Mouse (Mus musculus) hindbrain, embryonic 11.5 days (tissue): ENCODE data around the gene Atg5. TPM values are rescaled to one million over a fixed set of nuclear protein-coding genes. Genes with fewer than 3 reads are reported as not detected.

Experiments
- ATAC-seq: fragments of 200-750 bp; cut with Nextera tagmentation; 2 replicates; pipeline ENCODE4 v1.8.0; 2017; ENCODE audit warnings: mild to moderate bottlenecking, moderate TSS enrichment, moderate library complexity; ENCODE audit not compliant: low FRiP score
- DNase-seq: peaks from one replicate; pipeline ENCODE4 v3.0.0-alpha.2; 2015; ENCODE audit warnings: low spot score
- H3K27ac ChIP-seq: fragments of 300-500 bp; sonication (generic); 2 replicates; pipeline ENCODE4 v1.5.1; 2014; ENCODE audit warnings: mild to moderate bottlenecking, low read depth, low read length
- H3K27me3 ChIP-seq: fragments of 300-500 bp; sonication (generic); 2 replicates; pipeline ENCODE4 v1.6.1; 2014; ENCODE audit warnings: mild to moderate bottlenecking, low read length, moderate library complexity, mixed read lengths; ENCODE audit not compliant: control insufficient read depth, insufficient read depth
- H3K36me3 ChIP-seq: fragments of 300-500 bp; sonication (generic); 2 replicates; pipeline ENCODE4 v1.6.1; 2014; ENCODE audit warnings: mild to moderate bottlenecking, low read length, moderate library complexity, mixed read lengths; ENCODE audit not compliant: control insufficient read depth, insufficient read depth
- H3K4me1 ChIP-seq: fragments of 300-500 bp; sonication (generic); replicated peaks from 2 replicates; pipeline ENCODE4 v1.6.1; 2014; ENCODE audit warnings: low read length, mixed read lengths; ENCODE audit not compliant: control insufficient read depth, insufficient read depth
- H3K4me2 ChIP-seq: fragments of 300-500 bp; sonication (generic); replicated peaks from 2 replicates; pipeline ENCODE4 v1.6.1; 2014; ENCODE audit warnings: mild to moderate bottlenecking, low read depth, low read length
- H3K4me3 ChIP-seq: fragments of 300-500 bp; sonication (generic); 2 replicates; pipeline ENCODE4 v1.5.1; 2014; ENCODE audit warnings: low read depth, low read length
- H3K9ac ChIP-seq: fragments of 300-500 bp; sonication (generic); 2 replicates; pipeline ENCODE4 v1.6.1; 2014; ENCODE audit warnings: low read depth, low read length
- H3K9me3 ChIP-seq: fragments of 300-500 bp; sonication (generic); 2 replicates; pipeline ENCODE4 v1.6.1; 2016; ENCODE audit warnings: low read length; ENCODE audit not compliant: control insufficient read depth
- WGBS: fragments of 180-500 bp; shearing (Covaris S2); extraction: QIAGEN DNeasy Blood & Tissue Kit; methylation state at CpG from one replicate; pipeline ENCODE4 v1.1.7; 2014; 5-methylcytosine and 5-hydroxymethylcytosine counted together
- polyA plus RNA-seq: library from polyadenylated mRNA; unstranded; fragments of >200 nt; fragmentation: Nextera tagmentation; extraction: Ambion mirVana; gene quantifications from 2 replicates; pipeline ENCODE4 v1.2.1, GENCODE M21; 2014

The Atg5 gene
- polyA plus RNA-seq, 1 experiment from 2014 or later: 58.7 TPM

DNA sequence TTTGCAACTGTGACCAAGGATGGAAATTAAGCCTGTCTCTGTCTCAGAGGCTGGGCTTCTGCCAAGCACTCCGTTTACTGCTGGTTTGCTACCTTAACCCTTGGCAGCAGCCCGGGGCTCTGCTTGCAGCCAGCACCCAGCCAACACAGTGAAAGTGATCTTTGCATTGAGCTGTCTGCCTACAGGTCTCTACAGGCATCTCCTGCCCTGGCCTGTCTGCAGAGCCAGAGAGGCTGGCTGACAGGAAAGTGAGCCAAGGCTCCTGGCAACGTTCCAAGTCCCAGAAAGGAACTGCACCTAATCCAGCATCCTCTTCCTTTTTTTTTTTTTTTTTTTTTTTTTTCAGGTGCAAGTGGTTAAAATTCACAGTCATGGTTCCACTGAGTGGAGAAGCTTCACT, 113.2 kb downstream of the Atg5 start:
- ATAC-seq (no peak), DNase-seq (peak; percentile 30)
- WGBS: 60% methylated on average over 3 of the region's 3 CpGs
- Histone ChIP-seq H3K4me2 (no peak overlapping the region), H3K4me3 (no peak overlapping the region), H3K27ac (no peak overlapping the region), H3K27me3 (no peaks in the 10 kb centered on the region), H3K4me1 (no peaks in the 10 kb centered on the region), H3K9ac (no peak overlapping the region), H3K9me3 (no peaks in the 10 kb centered on the region), H3K36me3 (no peaks in the 10 kb centered on the region)

DNA sequence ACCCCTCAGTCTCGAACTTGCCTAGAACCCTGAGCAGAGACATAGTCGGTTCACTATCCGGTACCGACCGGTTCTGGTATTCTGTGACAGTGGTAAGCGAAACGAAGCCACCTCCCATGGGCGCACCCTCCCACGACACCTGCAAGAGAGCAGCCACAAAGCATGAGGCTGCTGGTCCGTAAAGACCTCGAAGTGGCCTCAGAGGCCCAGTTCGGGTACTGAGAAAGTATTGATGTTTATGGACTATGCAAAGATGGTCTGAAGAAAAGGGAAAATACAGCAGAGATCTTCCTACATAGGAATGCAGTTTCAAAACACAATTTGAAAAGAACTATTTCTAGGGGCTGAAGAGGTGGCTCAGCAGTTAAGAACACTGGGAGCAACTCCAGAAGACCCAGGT, 113.8 kb downstream of the Atg5 start:
- Histone ChIP-seq H3K9me3 (no peaks in the 10 kb centered on the region), H3K4me2 (no peak overlapping the region), H3K27ac (no peak overlapping the region), H3K9ac (no peak overlapping the region), H3K36me3 (no peaks in the 10 kb centered on the region), H3K27me3 (no peaks in the 10 kb centered on the region), H3K4me1 (no peaks in the 10 kb centered on the region), H3K4me3 (no peak overlapping the region)
- WGBS: 90% methylated on average over 12 of the region's 12 CpGs
- ATAC-seq (no peak), DNase-seq (no peak)

- 78% methylated on average over 10 of the region's 10 CpGs for WGBS
- no peaks in the 10 kb centered on the region for H3K36me3 ChIP-seq
- no peak for ATAC-seq
These were observed 115.1 kb downstream of the Atg5 start for GRCm38 (mm10) chr10:44383213-44383612.

DNA sequence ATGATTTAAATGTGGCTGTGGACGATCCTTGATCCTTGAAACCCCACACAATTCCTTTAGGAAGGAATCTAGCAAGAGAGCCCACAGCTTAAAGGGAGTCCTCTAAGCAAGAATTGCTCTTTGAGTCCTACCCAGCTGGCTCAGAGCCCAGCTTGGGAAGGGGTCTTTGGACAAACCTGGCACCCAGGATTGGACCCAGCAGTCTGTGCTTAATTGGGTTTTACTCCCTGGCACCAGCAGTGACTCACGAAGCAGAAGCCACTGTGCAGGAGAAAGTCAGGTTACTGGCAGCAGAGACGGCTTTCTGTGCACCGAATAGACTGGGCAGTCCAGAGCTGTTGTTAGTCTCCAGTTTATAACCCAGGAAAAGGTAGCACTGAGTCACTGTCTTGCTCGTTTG, 117.1 kb downstream of the Atg5 start:
- H3K4me1 ChIP-seq: no peaks in the 10 kb centered on the region
- H3K4me2 ChIP-seq: no peak overlapping the region
- ATAC-seq (no peak), DNase-seq (no peak)
- no peaks in the 10 kb centered on the region for H3K27me3 ChIP-seq
- H3K27ac ChIP-seq: no peak overlapping the region
- no peaks in the 10 kb centered on the region for H3K9me3 ChIP-seq
- WGBS: 87% methylated on average over 5 of the region's 5 CpGs
- no peak overlapping the region for H3K4me3 ChIP-seq
- H3K9ac ChIP-seq: no peak overlapping the region
- H3K36me3 ChIP-seq: no peaks in the 10 kb centered on the region

More at GRCm38 (mm10) chr10:44383213-44383612, 115.1 kb downstream of the Atg5 start:
- H3K27me3 ChIP-seq: no peaks in the 10 kb centered on the region
- H3K4me2 ChIP-seq: no peak overlapping the region
- no peaks in the 10 kb centered on the region for H3K9me3 ChIP-seq
- H3K9ac ChIP-seq: no peak overlapping the region
- H3K27ac ChIP-seq: no peak overlapping the region
- H3K4me3 ChIP-seq: no peak overlapping the region
- no peak for DNase-seq
- H3K4me1 ChIP-seq: no peaks in the 10 kb centered on the region

DNA sequence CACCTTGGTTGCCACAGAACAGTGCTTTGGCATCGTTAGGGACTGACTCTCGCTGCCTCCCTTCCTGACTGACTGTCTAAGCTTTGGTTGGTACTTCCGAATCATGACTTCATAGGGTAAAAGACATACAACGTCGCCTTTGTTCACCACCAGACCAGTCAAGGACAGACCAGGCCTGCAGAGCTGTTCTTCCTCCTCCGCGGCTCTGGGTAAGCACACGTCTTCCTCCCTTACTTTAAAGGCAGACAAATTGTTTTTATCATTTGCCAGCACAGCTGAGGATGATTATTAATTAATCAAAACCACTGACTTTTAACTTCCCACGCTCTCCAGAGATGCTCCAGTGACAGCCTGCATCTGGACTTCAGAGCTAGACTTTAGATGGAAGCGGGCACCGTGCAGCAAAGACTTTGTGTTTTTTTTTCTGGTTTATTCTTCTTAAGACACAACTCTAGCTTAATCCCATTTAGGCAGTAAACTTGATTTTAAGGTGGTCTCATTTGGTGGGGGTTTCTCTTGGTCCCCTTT, 120.6 kb downstream of the Atg5 start:
- WGBS: 86% methylated on average over 11 of the region's 11 CpGs
- ATAC-seq: no peak
- Histone ChIP-seq H3K4me1 (no peaks in the 10 kb centered on the region), H3K4me3 (no peak overlapping the region), H3K27me3 (no peaks in the 10 kb centered on the region), H3K4me2 (no peak overlapping the region), H3K9me3 (no peaks in the 10 kb centered on the region), H3K9ac (no peak overlapping the region), H3K36me3 (no peaks in the 10 kb centered on the region), H3K27ac (no peak overlapping the region)
- no peak for DNase-seq

DNA sequence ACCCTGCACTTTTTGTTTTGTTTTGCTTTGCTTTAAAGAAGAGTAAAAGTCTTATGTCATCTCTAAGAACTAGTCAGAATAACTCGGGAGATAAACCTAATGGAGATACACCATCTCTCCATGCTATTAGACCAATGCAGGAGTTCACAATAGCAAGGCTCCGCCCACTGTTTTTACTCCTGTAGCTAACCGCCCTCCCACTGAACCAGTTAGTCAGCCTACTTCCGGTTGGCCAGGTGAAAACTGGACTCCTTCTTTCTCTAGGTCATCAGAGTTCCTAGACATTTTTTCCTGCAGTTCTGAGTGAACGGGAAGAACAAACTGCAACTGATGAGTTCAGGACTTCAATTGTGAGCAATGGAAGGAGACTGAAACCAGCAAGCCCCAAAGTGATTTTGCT, 122.1 kb downstream of the Atg5 start:
- 82% methylated on average over 5 of the region's 5 CpGs for WGBS
- Histone ChIP-seq H3K9ac (no peak overlapping the region), H3K4me1 (no peaks in the 10 kb centered on the region), H3K27me3 (no peaks in the 10 kb centered on the region), H3K9me3 (no peaks in the 10 kb centered on the region), H3K4me3 (no peak overlapping the region), H3K4me2 (no peak overlapping the region), H3K27ac (no peak overlapping the region), H3K36me3 (no peaks in the 10 kb centered on the region)
- DNase-seq (no peak), ATAC-seq (no peak)

DNA sequence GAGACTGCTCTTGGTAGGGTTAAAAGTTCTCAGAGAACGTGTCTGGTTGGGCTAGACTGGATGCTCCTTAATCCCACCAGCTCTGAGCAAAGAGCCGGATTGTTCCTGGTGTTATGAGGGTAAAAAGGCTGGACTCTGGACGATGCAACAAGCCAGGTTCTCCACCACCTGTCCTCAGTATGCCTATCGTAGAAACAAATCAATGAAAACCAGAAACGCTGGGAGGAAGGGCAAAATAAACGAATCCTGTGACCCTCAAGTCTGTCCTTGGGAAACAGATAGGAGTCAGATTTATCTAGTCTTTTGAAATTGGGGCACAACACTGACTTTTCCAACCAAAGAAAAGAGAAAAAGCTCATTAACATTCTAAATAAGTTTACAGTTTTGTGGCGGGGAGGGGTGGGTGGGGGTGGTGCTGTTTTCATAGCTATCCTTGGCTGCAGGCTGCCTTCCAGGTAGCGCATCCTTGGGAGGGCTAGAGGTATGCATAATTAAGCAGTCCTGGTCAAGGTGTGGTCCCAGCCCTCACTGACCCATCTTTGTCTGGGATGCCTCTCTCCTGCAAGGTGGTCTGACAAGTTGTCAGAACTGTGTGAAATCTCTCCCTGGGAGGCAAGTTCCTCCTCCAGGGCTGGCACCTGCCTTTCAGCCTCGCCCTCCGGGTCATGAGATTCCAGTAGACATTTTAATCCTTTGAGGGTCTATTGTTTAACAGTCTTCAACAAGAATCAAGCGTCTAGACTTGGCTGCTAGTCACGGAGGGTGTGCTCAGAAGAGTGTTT, 123.5 kb downstream of the Atg5 start:
- H3K27me3 ChIP-seq: no peaks in the 10 kb centered on the region
- H3K36me3 ChIP-seq: no peaks in the 10 kb centered on the region
- H3K9me3 ChIP-seq: no peaks in the 10 kb centered on the region
- DNase-seq (no peak), ATAC-seq (no peak)
- H3K27ac ChIP-seq: no peak overlapping the region
- H3K9ac ChIP-seq: no peak overlapping the region
- 51% methylated on average over 12 of the region's 12 CpGs for WGBS
- no peaks in the 10 kb centered on the region for H3K4me1 ChIP-seq
- no peak overlapping the region for H3K4me3 ChIP-seq
- no peak overlapping the region for H3K4me2 ChIP-seq

GRCm38 (mm10) chr10:44392855-44393254, 124.7 kb downstream of the Atg5 start:
- no peaks in the 10 kb centered on the region for H3K4me1 ChIP-seq
- no peak overlapping the region for H3K4me2 ChIP-seq
- H3K4me3 ChIP-seq: no peak overlapping the region
- H3K36me3 ChIP-seq: no peaks in the 10 kb centered on the region
- no peak overlapping the region for H3K9ac ChIP-seq
- DNase-seq (no peak), ATAC-seq (no peak)
- 85% methylated on average over 8 of the region's 8 CpGs for WGBS
- H3K27me3 ChIP-seq: no peaks in the 10 kb centered on the region
- no peaks in the 10 kb centered on the region for H3K9me3 ChIP-seq
- H3K27ac ChIP-seq: no peak overlapping the region

DNA sequence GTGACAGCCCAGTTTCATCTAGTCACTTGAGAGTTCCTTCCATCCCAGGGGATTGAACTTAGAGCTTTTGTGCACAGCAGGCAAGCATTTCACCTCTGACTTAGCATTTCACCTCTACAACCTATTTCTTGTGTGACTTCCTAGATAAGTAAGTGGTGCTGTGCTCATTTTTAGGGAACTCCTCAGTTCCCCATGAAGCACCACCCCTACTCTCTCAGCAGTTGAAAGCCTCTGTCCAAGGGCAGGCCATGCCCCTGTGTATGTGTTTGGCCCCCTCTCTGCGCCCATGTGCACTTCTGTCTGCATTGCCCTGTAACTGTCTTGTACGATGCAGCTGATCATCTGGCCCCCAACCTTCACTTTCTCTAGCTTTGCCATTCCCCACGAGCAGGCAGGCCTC, 132.0 kb downstream of the Atg5 start:
- no peaks in the 10 kb centered on the region for H3K9me3 ChIP-seq
- 73% methylated on average over 3 of the region's 3 CpGs for WGBS
- DNase-seq (no peak), ATAC-seq (no peak)
- no peaks in the 10 kb centered on the region for H3K4me1 ChIP-seq
- no peaks in the 10 kb centered on the region for H3K36me3 ChIP-seq
- H3K4me3 ChIP-seq: no peak overlapping the region
- no peaks in the 10 kb centered on the region for H3K27me3 ChIP-seq
- H3K27ac ChIP-seq: no peak overlapping the region
- no peak overlapping the region for H3K9ac ChIP-seq
- no peak overlapping the region for H3K4me2 ChIP-seq
